Mouse (Mus musculus) heart, postnatal 0 days (tissue): ENCODE results near the gene Ryr3.

ENCODE experiments used
- CTCF ChIP-seq: IDR thresholded peaks from 2 replicates; pipeline ENCODE4 v1.5.1; 2016; ENCODE audit warnings: antibody characterized with exemption, control low read depth, low read depth
- EP300 ChIP-seq: IDR thresholded peaks from 2 replicates; pipeline ENCODE4 v1.6.1; 2016; ENCODE audit warnings: antibody characterized with exemption, low read depth

- TF ChIP-seq CTCF, result no peak
- no peak for TF ChIP-seq EP300
Observed at GRCm38 (mm10) chr2:113104609-113105008, 112.3 kb downstream of the Ryr3 start.
